Mouse (Mus musculus): ENCODE measurements at regions not wholly inside any gene's neighbourhood (a gene's known extent, or its start where the extent isn't known, plus 50 kb on each side); places are given as distances from the start of the nearest gene placed in this dataset.

GRCm38 (mm10) chr12:74448248-74448647, 132.1 kb upstream of the Gm11042 start:
- no peak overlapping the region for H3K27ac ChIP-seq
- DNase-seq (ENCODE audit: low read depth in 3 of 3, low spot score in 3 of 3) (no peak), ATAC-seq (ENCODE audit: insufficient read depth) (no peak)
- no peak overlapping the region for H3K4me3 ChIP-seq (ENCODE audit: insufficient read depth in 1 of 2, low read depth in 2 of 2, low read length in 2 of 2)
- no peaks in the 10 kb centered on the region for H3K9me3 ChIP-seq (ENCODE audit: control insufficient read depth, low read length)
- no peak overlapping the region for H3K4me2 ChIP-seq (ENCODE audit: low read depth)
- H3K27me3 ChIP-seq (ENCODE audit: control insufficient read depth, insufficient read depth, low read length): no peaks in the 10 kb centered on the region
- WGBS (ENCODE audit: insufficient replicate concordance): 43% methylated on average over 4 of the region's 4 CpGs
- no peak for TF ChIP-seq CTCF (IDR thresholded peaks at IDR 0.05; ENCODE audit: low read depth)
- TF ChIP-seq EP300 (IDR thresholded peaks at IDR 0.05; ENCODE audit: low read depth): no peak
- no peaks in the 10 kb centered on the region for H3K36me3 ChIP-seq (replicated peaks; ENCODE audit: control insufficient read depth, insufficient read depth, low read depth)
- H3K9ac ChIP-seq (replicated peaks): no peak overlapping the region
- H3K4me1 ChIP-seq (replicated peaks; ENCODE audit: control insufficient read depth in 2 of 2, insufficient read depth in 2 of 2, low read length in 1 of 2): no peaks in the 10 kb centered on the region

- no peak for DNase-seq (ENCODE audit: low read depth in 3 of 3, low spot score in 3 of 3)
- no peak for ATAC-seq (ENCODE audit: insufficient read depth)
- no peak for TF ChIP-seq EP300 (IDR thresholded peaks at IDR 0.05; ENCODE audit: low read depth)
- TF ChIP-seq CTCF (IDR thresholded peaks at IDR 0.05; ENCODE audit: low read depth): no peak
- Histone ChIP-seq H3K4me3 (ENCODE audit: insufficient read depth in 1 of 2, low read depth in 2 of 2, low read length in 2 of 2) (no peak overlapping the region), H3K27ac (no peak overlapping the region), H3K9me3 (ENCODE audit: control insufficient read depth, low read length) (no peaks in the 10 kb centered on the region), H3K4me1 (replicated peaks; ENCODE audit: control insufficient read depth in 2 of 2, insufficient read depth in 2 of 2, low read length in 1 of 2) (no peaks in the 10 kb centered on the region), H3K9ac (replicated peaks) (no peak overlapping the region), H3K27me3 (ENCODE audit: control insufficient read depth, insufficient read depth, low read length) (no peaks in the 10 kb centered on the region), H3K4me2 (ENCODE audit: low read depth) (no peak overlapping the region), H3K36me3 (replicated peaks; ENCODE audit: control insufficient read depth, insufficient read depth, low read depth) (no peaks in the 10 kb centered on the region)
- WGBS (ENCODE audit: insufficient replicate concordance): 47% methylated on average over 4 of the region's 4 CpGs
Measured at GRCm38 (mm10) chr12:74434874-74435273, 118.7 kb upstream of the Gm11042 start.

- no peak overlapping the region for H3K4me3 ChIP-seq (ENCODE audit: insufficient read depth in 1 of 2, low read depth in 2 of 2, low read length in 2 of 2)
- no peaks in the 10 kb centered on the region for H3K9me3 ChIP-seq (ENCODE audit: control insufficient read depth, low read length)
- 52% methylated on average over 2 of the region's 2 CpGs for WGBS (ENCODE audit: insufficient replicate concordance)
- no peak for ATAC-seq (ENCODE audit: insufficient read depth)
- no peaks in the 10 kb centered on the region for H3K36me3 ChIP-seq (replicated peaks; ENCODE audit: control insufficient read depth, insufficient read depth, low read depth)
- no peaks in the 10 kb centered on the region for H3K27me3 ChIP-seq (ENCODE audit: control insufficient read depth, insufficient read depth, low read length)
- H3K9ac ChIP-seq (replicated peaks): no peak overlapping the region
- no peak for DNase-seq (ENCODE audit: low read depth in 3 of 3, low spot score in 3 of 3)
- H3K27ac ChIP-seq: no peak overlapping the region
- TF ChIP-seq EP300 (IDR thresholded peaks at IDR 0.05; ENCODE audit: low read depth) (no peak), CTCF (IDR thresholded peaks at IDR 0.05; ENCODE audit: low read depth) (no peak)
- H3K4me1 ChIP-seq (replicated peaks; ENCODE audit: control insufficient read depth in 2 of 2, insufficient read depth in 2 of 2, low read length in 1 of 2): no peaks in the 10 kb centered on the region
- no peak overlapping the region for H3K4me2 ChIP-seq (ENCODE audit: low read depth)
Measured at GRCm38 (mm10) chr12:74414738-74415137, 98.5 kb upstream of the Gm11042 start.

- H3K4me1 ChIP-seq (replicated peaks; ENCODE audit: control insufficient read depth in 2 of 2, insufficient read depth in 2 of 2, low read length in 1 of 2): no peaks in the 10 kb centered on the region
- no peaks in the 10 kb centered on the region for H3K27me3 ChIP-seq (ENCODE audit: control insufficient read depth, insufficient read depth, low read length)
- no peak overlapping the region for H3K4me2 ChIP-seq (ENCODE audit: low read depth)
- H3K36me3 ChIP-seq (replicated peaks; ENCODE audit: control insufficient read depth, insufficient read depth, low read depth): no peaks in the 10 kb centered on the region
- no peak for TF ChIP-seq EP300 (IDR thresholded peaks at IDR 0.05; ENCODE audit: low read depth)
- TF ChIP-seq CTCF (IDR thresholded peaks at IDR 0.05; ENCODE audit: low read depth): no peak
- H3K27ac ChIP-seq: no peak overlapping the region
- ATAC-seq (ENCODE audit: insufficient read depth) (no peak), DNase-seq (ENCODE audit: low read depth in 3 of 3, low spot score in 3 of 3) (no peak)
- H3K9ac ChIP-seq (replicated peaks): no peak overlapping the region
- no peaks in the 10 kb centered on the region for H3K9me3 ChIP-seq (ENCODE audit: control insufficient read depth, low read length)
- WGBS (ENCODE audit: insufficient replicate concordance): 62% methylated on average over 2 of the region's 2 CpGs
- no peak overlapping the region for H3K4me3 ChIP-seq (ENCODE audit: insufficient read depth in 1 of 2, low read depth in 2 of 2, low read length in 2 of 2)
Measured at GRCm38 (mm10) chr12:74410511-74410910, 94.3 kb upstream of the Gm11042 start.

- H3K4me3 ChIP-seq (ENCODE audit: insufficient read depth in 1 of 2, low read depth in 2 of 2, low read length in 2 of 2): no peak overlapping the region
- no peaks in the 10 kb centered on the region for H3K9me3 ChIP-seq (ENCODE audit: control insufficient read depth, low read length)
- DNase-seq (ENCODE audit: low read depth in 3 of 3, low spot score in 3 of 3) (no peak), ATAC-seq (ENCODE audit: insufficient read depth) (no peak)
- H3K27me3 ChIP-seq (ENCODE audit: control insufficient read depth, insufficient read depth, low read length): no peaks in the 10 kb centered on the region
- no peaks in the 10 kb centered on the region for H3K4me1 ChIP-seq (replicated peaks; ENCODE audit: control insufficient read depth in 2 of 2, insufficient read depth in 2 of 2, low read length in 1 of 2)
- WGBS (ENCODE audit: insufficient replicate concordance): 77% methylated on average over 3 of the region's 3 CpGs
- TF ChIP-seq EP300 (IDR thresholded peaks at IDR 0.05; ENCODE audit: low read depth): no peak
- no peak for TF ChIP-seq CTCF (IDR thresholded peaks at IDR 0.05; ENCODE audit: low read depth)
- no peak overlapping the region for H3K4me2 ChIP-seq (ENCODE audit: low read depth)
- no peaks in the 10 kb centered on the region for H3K36me3 ChIP-seq (replicated peaks; ENCODE audit: control insufficient read depth, insufficient read depth, low read depth)
- H3K9ac ChIP-seq (replicated peaks): no peak overlapping the region
- no peak overlapping the region for H3K27ac ChIP-seq
Measured at GRCm38 (mm10) chr12:74407591-74408095, 91.4 kb upstream of the Gm11042 start.
